Mouse (Mus musculus) hindbrain, embryonic 16.5 days (tissue): Measurements from ENCODE around the gene Nsmce4a. TPM values are rescaled to one million over a fixed set of nuclear protein-coding genes. Genes with fewer than 3 reads are reported as not detected.
"Not testable (repeated sequence)": the region's sequence is repeated elsewhere in the genome, so short reads cannot be mapped to it uniquely, and the experiment has no call there.

ENCODE experiments used
- ATAC-seq: fragments of 200-750 bp; cut with Nextera tagmentation; 2 replicates; pipeline ENCODE4 v1.8.0; 2017; ENCODE audit warnings: moderate TSS enrichment, moderate library complexity
- H3K27ac ChIP-seq: fragments of 300-500 bp; sonication (generic); 2 replicates; pipeline ENCODE4 v1.5.1; 2014; ENCODE audit warnings: low read depth, mild to moderate bottlenecking, control low read depth, low read length, moderate library complexity
- H3K27me3 ChIP-seq: fragments of 300-500 bp; sonication (generic); replicated peaks from 2 replicates; pipeline ENCODE4 v1.6.1; 2014; ENCODE audit warnings: low read length; ENCODE audit not compliant: control insufficient read depth, insufficient read depth
- H3K36me3 ChIP-seq: fragments of 300-500 bp; sonication (generic); 2 replicates; pipeline ENCODE4 v1.6.1; 2014; ENCODE audit warnings: mild to moderate bottlenecking, low read length, moderate library complexity, mixed read lengths; ENCODE audit not compliant: control insufficient read depth, insufficient read depth
- H3K4me1 ChIP-seq: fragments of 300-500 bp; sonication (generic); 2 replicates; pipeline ENCODE4 v1.6.1; 2014; ENCODE audit warnings: low read depth, low read length; ENCODE audit not compliant: control insufficient read depth, insufficient read depth
- H3K4me2 ChIP-seq: fragments of 300-500 bp; sonication (generic); 2 replicates; pipeline ENCODE4 v1.6.1; 2014; ENCODE audit warnings: mild to moderate bottlenecking, low read length, control low read depth, moderate library complexity
- H3K4me3 ChIP-seq: fragments of 300-500 bp; sonication (generic); 2 replicates; pipeline ENCODE4 v1.5.1; 2014; ENCODE audit warnings: mild to moderate bottlenecking, low read length, control low read depth, moderate library complexity
- H3K9ac ChIP-seq: fragments of 300-500 bp; sonication (generic); 2 replicates; pipeline ENCODE4 v1.6.1; 2014; ENCODE audit warnings: low read depth, mild to moderate bottlenecking, control low read depth, low read length, moderate library complexity
- H3K9me3 ChIP-seq: fragments of 300-500 bp; sonication (generic); 2 replicates; pipeline ENCODE4 v1.6.1; 2014; ENCODE audit warnings: mild to moderate bottlenecking, low read length, moderate library complexity; ENCODE audit not compliant: control insufficient read depth
- WGBS: fragments of 180-500 bp; shearing (Covaris S2); extraction: QIAGEN DNeasy Blood & Tissue Kit; methylation state at CpG from one replicate; pipeline ENCODE4 v1.1.7; 2014; 5-methylcytosine and 5-hydroxymethylcytosine counted together
- polyA plus RNA-seq: library from polyadenylated mRNA; unstranded; fragments of >200 nt; fragmentation: Nextera tagmentation; extraction: Ambion mirVana; gene quantifications from 2 replicates; pipeline ENCODE4 v1.2.1, GENCODE M21; 2015

Gene Nsmce4a
- polyA plus RNA-seq, 1 experiment from 2014 or later, result 72.9 TPM

- no peak overlapping the region for H3K4me2 ChIP-seq
- no peak overlapping the region for H3K4me3 ChIP-seq
- WGBS, result 86% methylated on average over 1 of the region's 1 CpGs
- no peaks in the 10 kb centered on the region for H3K36me3 ChIP-seq
- no peak overlapping the region for H3K9ac ChIP-seq
- no peaks in the 10 kb centered on the region for H3K9me3 ChIP-seq
- H3K27ac ChIP-seq, result no peak overlapping the region
- no peaks in the 10 kb centered on the region for H3K4me1 ChIP-seq
- no peak for ATAC-seq
- H3K27me3 ChIP-seq, result no peaks in the 10 kb centered on the region
These were observed 29.9 kb upstream of the Nsmce4a start for GRCm38 (mm10) chr7:130602804-130603203.

- Histone ChIP-seq H3K9me3 (no peaks in the 10 kb centered on the region), H3K4me1 (no peaks in the 10 kb centered on the region), H3K36me3 (no peaks in the 10 kb centered on the region), H3K9ac (no peak overlapping the region), H3K4me2 (no peak overlapping the region), H3K4me3 (no peak overlapping the region), H3K27me3 (no peaks in the 10 kb centered on the region), H3K27ac (no peak overlapping the region)
- no peak for ATAC-seq
- WGBS, result 94% methylated on average over 2 of the region's 2 CpGs
These were observed 27.6 kb upstream of the Nsmce4a start for GRCm38 (mm10) chr7:130600546-130600945.

- ATAC-seq, result no peak
- Histone ChIP-seq H3K27ac (no peak overlapping the region), H3K4me2 (no peak overlapping the region), H3K36me3 (no peaks in the 10 kb centered on the region), H3K9me3 (no peaks in the 10 kb centered on the region), H3K4me3 (no peak overlapping the region), H3K27me3 (no peaks in the 10 kb centered on the region), H3K4me1 (no peaks in the 10 kb centered on the region), H3K9ac (no peak overlapping the region)
- WGBS, result 95% methylated on average over 3 of the region's 3 CpGs
These were observed 27.2 kb upstream of the Nsmce4a start for GRCm38 (mm10) chr7:130600074-130600473.

- H3K36me3 ChIP-seq, result no peaks in the 10 kb centered on the region
- H3K27ac ChIP-seq, result 0 out of 2 replicates have a peak overlapping the region, but pooled peaks have one; percentile 9
- no peak overlapping the region for H3K4me3 ChIP-seq
- no peak for ATAC-seq
- H3K4me2 ChIP-seq, result no peak overlapping the region
- H3K27me3 ChIP-seq, result no peaks in the 10 kb centered on the region
- H3K9ac ChIP-seq, result no peak overlapping the region
- no peaks in the 10 kb centered on the region for H3K9me3 ChIP-seq
- 44% methylated on average over 6 of the region's 6 CpGs for WGBS
- no peaks in the 10 kb centered on the region for H3K4me1 ChIP-seq
These were observed 24.6 kb upstream of the Nsmce4a start for GRCm38 (mm10) chr7:130597546-130597945.

GRCm38 (mm10) chr7:130596079-130596855 lies 23.3 kb upstream of the Nsmce4a start:
- WGBS, result 44% methylated on average over 9 of the region's 19 CpGs
- not testable (repeated sequence) for H3K9ac ChIP-seq, H3K27me3 ChIP-seq, H3K4me3 ChIP-seq, H3K27ac ChIP-seq, ATAC-seq, H3K4me2 ChIP-seq, H3K4me1 ChIP-seq, H3K9me3 ChIP-seq, H3K36me3 ChIP-seq

- not testable (repeated sequence) for H3K27me3 ChIP-seq, H3K9ac ChIP-seq, H3K36me3 ChIP-seq, H3K4me3 ChIP-seq, H3K27ac ChIP-seq, H3K4me2 ChIP-seq, H3K4me1 ChIP-seq, H3K9me3 ChIP-seq
- peak; percentile 77 for ATAC-seq
- 30% methylated on average over 6 of the region's 11 CpGs for WGBS
These were observed 20.7 kb upstream of the Nsmce4a start for GRCm38 (mm10) chr7:130593375-130594239.

- peak; percentile 41; the same call in 1 of the 2 replicates for ATAC-seq
These were observed 20.1 kb upstream of the Nsmce4a start for GRCm38 (mm10) chr7:130592975-130593374.

GRCm38 (mm10) chr7:130590845-130591437 lies 18.0 kb upstream of the Nsmce4a start:
- H3K9me3 ChIP-seq, result no peaks in the 10 kb centered on the region
- H3K27me3 ChIP-seq, result no peaks in the 10 kb centered on the region
- no peak for ATAC-seq
- H3K9ac ChIP-seq, result no peak overlapping the region
- H3K4me2 ChIP-seq, result no peak overlapping the region
- 72% methylated on average over 8 of the region's 8 CpGs for WGBS
- H3K4me3 ChIP-seq, result no peak overlapping the region
- no peaks in the 10 kb centered on the region for H3K36me3 ChIP-seq
- no peaks in the 10 kb centered on the region for H3K4me1 ChIP-seq
- no peak overlapping the region for H3K27ac ChIP-seq

More at GRCm38 (mm10) chr7:130592975-130593374, 20.1 kb upstream of the Nsmce4a start:
- not testable (repeated sequence) for H3K4me3 ChIP-seq, H3K4me1 ChIP-seq, H3K36me3 ChIP-seq, H3K4me2 ChIP-seq, H3K9ac ChIP-seq, H3K27me3 ChIP-seq, H3K9me3 ChIP-seq, H3K27ac ChIP-seq
- no CpG with 5 or more reads among the region's 11 CpGs for WGBS
